ENCODE assay signal across 1 mouse cellular context in genomic region chr16:18075201-18075600, GRCm38 (mm10).
TF ChIP-seq lines count a peak whose summit lies in the region.

No protein-coding gene starts in this region.

TF ChIP-seq in MEL, 35 proteins besides CTCF, POLR2A, EP300 and RAD21 (continued from another document):
- TF ChIP-seq SMC3 (IDR thresholded peaks at IDR 0.05; ENCODE audit: low read depth, low read length) (no peak), MAX (IDR thresholded peaks at IDR 0.05; ENCODE audit: low read length) (no peak), GATA1 (IDR thresholded peaks at IDR 0.05; ENCODE audit: low read depth, low read length) (peak; percentile 75), MYB (IDR thresholded peaks at IDR 0.05; ENCODE audit: low read depth, low read length) (no peak), USF1 (IDR thresholded peaks at IDR 0.05; ENCODE audit: low read depth, low read length) (no peak), MXI1 (IDR thresholded peaks at IDR 0.05; ENCODE audit: low read depth, low read length) (peak; percentile 35; the same call in 1 of the 2 replicates)
